Mouse (Mus musculus): ENCODE results near the gene Atp1a3.

- TF ChIP-seq GATA1 (IDR thresholded peaks at IDR 0.05; ENCODE audit: borderline replicate concordance, low read length) (no peak), FLI1 (IDR thresholded peaks at IDR 0.05; ENCODE audit: low read length) (no peak)
These were observed 5.5 kb downstream of the Atp1a3 start for GRCm38 (mm10) chr7:25000211-25000610.
